Mouse (Mus musculus) embryonic fibroblast, embryonic 13.5 days (primary cell): ENCODE data around the gene Cfap299.

Source experiments
- CTCF ChIP-seq: IDR thresholded peaks from 2 replicates; pipeline ENCODE4 v1.5.1; 2011; ENCODE audit warnings: mild to moderate bottlenecking, control low read depth, low read length, moderate library complexity, borderline replicate concordance; ENCODE audit not compliant: insufficient read depth
- POLR2A ChIP-seq: IDR thresholded peaks from 2 replicates; pipeline ENCODE4 v1.6.1; 2011; ENCODE audit warnings: low read depth, mild to moderate bottlenecking, control low read depth, low read length, moderate library complexity

DNA sequence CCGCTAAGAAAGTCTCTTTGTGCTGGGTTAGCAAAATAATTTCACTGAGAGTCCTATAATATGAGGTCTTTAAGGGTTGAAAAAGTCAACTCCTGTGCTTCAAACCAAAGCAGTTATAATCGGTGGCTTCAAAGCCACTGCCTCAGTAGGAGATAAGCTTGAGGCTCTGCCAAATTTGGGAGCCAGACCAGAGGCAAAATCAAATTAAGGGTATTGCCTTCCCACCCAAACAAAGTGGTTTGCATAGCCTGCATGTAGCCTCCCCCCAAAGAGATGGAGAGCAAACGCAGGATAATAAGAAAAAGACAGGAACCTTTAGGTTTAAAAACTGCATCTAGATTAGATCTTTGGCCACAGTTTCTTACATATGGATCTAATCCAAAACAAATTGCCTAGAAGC lies 58.0 kb downstream of the Cfap299 start:
- TF ChIP-seq CTCF (no peak), POLR2A (no peak)
